Mouse (Mus musculus) testis, adult 2 months (tissue): ENCODE results near the gene Samsn1. TPM values are rescaled to one million over a fixed set of nuclear protein-coding genes. Genes with fewer than 3 reads are reported as not detected.

ENCODE experiments used
- H3K27ac ChIP-seq: fragments of 200-500 bp; 2 replicates; pipeline ENCODE4 v1.5.1; 2012; ENCODE audit warnings: low read depth, low read length; ENCODE audit not compliant: control insufficient read depth, insufficient read depth
- H3K27me3 ChIP-seq: fragments of 200-500 bp; 2 replicates; pipeline ENCODE4 v1.6.1; 2012; ENCODE audit warnings: mild to moderate bottlenecking, low read length, moderate library complexity; ENCODE audit not compliant: control insufficient read depth, insufficient read depth
- H3K36me3 ChIP-seq: fragments of 200-500 bp; 2 replicates; pipeline ENCODE4 v1.6.1; 2012; ENCODE audit warnings: mild to moderate bottlenecking, low read length; ENCODE audit not compliant: control insufficient read depth, insufficient read depth
- H3K4me1 ChIP-seq: fragments of 200-500 bp; 2 replicates; pipeline ENCODE4 v1.6.1; 2012; ENCODE audit warnings: low read length; ENCODE audit not compliant: control insufficient read depth, insufficient read depth
- H3K4me3 ChIP-seq: fragments of 200-500 bp; 2 replicates; pipeline ENCODE4 v1.5.1; 2012; ENCODE audit warnings: low read depth, mild to moderate bottlenecking, low read length, moderate library complexity, mixed read lengths; ENCODE audit not compliant: control insufficient read depth
- CTCF ChIP-seq: fragments of 200-500 bp; IDR thresholded peaks from 2 replicates; pipeline ENCODE4 v1.5.1; 2012; ENCODE audit warnings: low read depth, mild to moderate bottlenecking, inconsistent platforms, low read length, moderate library complexity; ENCODE audit not compliant: control insufficient read depth, insufficient read depth, insufficient replicate concordance
- POLR2A ChIP-seq: fragments of 200-500 bp; IDR thresholded peaks from 2 replicates; pipeline ENCODE4 v1.6.1; 2012; ENCODE audit warnings: low read depth, mild to moderate bottlenecking, inconsistent platforms, low read length, moderate library complexity; ENCODE audit not compliant: control insufficient read depth
- polyA plus RNA-seq: library from polyadenylated mRNA; depleted of rRNA; stranded (reverse); fragments of >200 nt; gene quantifications from 2 replicates; pipeline ENCODE4 v1.2.3, GENCODE M21; 2012

Samsn1 gene
- polyA plus RNA-seq, 1 experiment = 0.07 TPM

DNA sequence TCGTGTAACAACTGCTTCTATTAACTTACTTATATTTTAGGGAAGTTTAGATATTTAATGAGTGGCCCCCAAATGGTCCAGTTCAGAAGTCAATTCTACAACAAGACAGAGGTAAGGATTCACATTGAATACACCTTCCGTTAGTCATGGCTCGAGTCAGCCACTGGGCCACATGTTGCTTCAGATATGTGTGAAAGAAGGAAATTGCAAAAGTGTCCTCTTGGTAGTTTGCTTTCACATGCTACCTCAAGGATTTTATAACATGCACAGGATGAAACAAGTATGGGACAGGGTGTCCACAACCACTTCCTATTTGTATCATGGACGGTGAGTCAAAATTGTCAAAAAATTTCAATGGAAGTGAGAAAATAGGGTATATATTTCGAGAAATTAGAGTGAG lies 110.0 kb downstream of the Samsn1 start:
- TF ChIP-seq POLR2A (no peak), CTCF (no peak)
- H3K27me3 ChIP-seq = no peaks in the 10 kb centered on the region

DNA sequence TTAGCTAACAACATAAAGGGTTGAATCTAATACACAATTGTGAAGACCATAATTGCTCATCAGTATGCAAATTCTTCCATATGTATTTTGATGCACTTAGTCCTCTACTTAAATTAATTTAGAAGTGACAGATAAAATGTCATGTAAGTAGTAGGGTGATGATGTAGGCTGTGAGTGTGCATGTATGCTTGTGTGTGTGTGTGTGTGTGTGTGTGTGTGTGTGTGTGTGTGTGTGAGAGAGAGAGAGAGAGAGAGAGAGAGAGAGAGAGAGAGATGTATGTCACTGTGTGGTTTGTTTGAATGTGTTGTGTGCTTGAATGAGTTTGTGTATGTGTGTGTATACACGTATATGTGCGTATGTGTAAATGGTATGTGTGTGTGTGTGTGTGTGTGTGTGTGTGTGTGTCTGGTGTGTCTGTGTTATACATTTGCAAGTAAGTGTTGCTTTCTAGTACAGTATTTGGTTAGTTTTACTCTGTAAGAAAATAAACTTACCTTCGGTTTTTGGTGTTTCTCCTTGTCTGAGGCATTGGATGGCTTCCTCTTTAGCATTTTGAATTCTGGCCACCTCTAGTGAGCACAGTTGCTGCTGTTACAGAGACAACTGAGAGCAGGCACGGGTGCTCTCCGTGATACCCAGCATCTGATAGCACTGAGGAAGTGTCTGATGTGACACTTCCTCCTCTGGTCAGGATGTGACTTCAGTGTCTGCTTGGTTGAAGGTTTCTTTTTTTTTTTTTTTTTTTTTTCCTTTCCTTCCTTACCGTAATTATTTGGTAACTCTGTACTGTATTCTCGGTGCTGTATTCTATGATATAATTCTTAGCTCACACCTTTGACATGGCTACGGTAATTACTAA lies 113.2 kb downstream of the Samsn1 start:
- TF ChIP-seq POLR2A (no peak), CTCF (no peak)
- no peak overlapping the region for H3K27ac ChIP-seq
- no peak overlapping the region for H3K4me3 ChIP-seq
- no peaks in the 10 kb centered on the region for H3K27me3 ChIP-seq
- H3K4me1 ChIP-seq = no peaks in the 10 kb centered on the region
- H3K36me3 ChIP-seq = no peaks in the 10 kb centered on the region

More for the DNA sequence above, 110.0 kb downstream of the Samsn1 start:
- H3K4me3 ChIP-seq = no peak overlapping the region
- H3K36me3 ChIP-seq = no peaks in the 10 kb centered on the region
- no peaks in the 10 kb centered on the region for H3K4me1 ChIP-seq
- no peak overlapping the region for H3K27ac ChIP-seq

DNA sequence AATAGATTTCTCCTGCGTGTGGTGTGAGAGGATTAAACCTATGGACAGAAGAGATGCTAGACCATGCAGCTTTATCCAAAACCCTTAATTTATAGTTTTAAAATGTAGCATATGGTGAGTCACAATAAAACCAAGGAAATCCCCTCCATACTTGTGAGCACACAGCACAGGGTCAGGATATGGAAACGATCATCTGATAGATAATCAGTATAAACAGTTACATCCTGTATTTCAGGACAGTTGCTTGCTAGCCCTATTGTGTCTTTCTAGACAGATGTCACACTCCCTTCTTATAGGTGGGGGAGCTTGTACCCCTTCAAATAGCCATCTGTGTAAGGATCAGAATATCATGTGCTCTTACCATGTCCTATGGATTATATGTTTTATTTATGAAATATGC lies 115.3 kb downstream of the Samsn1 start:
- no peaks in the 10 kb centered on the region for H3K27me3 ChIP-seq

DNA sequence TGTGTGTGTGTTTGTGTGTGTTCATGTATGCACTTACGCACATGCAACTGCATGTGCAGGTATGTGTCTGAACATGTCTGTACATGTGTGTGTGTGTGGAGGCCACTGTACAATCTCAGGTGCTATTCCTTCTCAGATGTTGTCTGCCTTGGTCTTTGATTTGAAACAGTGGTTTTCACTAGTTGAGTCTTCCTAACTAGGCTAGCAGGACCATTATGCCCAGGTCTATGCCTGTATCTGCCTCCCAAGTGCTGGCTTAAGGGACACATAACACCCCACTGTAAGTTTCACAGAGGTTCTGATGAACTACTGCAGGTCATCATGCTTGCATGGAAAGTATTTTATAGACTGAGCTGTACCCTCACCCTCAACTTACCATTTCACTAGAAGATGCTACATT lies 115.8 kb downstream of the Samsn1 start:
- H3K4me1 ChIP-seq = no peaks in the 10 kb centered on the region
- no peak for TF ChIP-seq POLR2A
- TF ChIP-seq CTCF = no peak
- no peak overlapping the region for H3K27ac ChIP-seq

More for the DNA sequence above, 115.3 kb downstream of the Samsn1 start:
- Histone ChIP-seq H3K4me3 (no peak overlapping the region), H3K27ac (no peak overlapping the region), H3K4me1 (no peaks in the 10 kb centered on the region), H3K36me3 (no peaks in the 10 kb centered on the region)
- TF ChIP-seq CTCF = no peak

DNA sequence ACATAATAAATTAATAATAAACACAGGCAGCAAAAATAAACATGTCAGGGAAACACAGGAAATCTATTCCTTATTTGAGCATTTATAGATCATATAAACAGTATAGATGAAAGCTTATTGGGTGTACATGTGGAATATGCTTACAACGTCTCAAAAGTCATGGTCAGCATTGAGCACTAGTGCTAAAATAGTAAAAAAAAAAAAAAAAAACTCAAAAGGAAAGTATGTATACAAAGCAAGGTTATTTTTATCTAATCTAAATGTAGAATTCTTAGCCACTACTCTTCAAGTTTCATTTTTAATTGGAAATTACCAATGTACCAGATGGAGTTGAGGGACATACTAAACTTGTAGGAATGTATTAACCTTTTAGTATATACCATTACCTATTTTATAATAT lies 116.8 kb downstream of the Samsn1 start:
- TF ChIP-seq CTCF (no peak), POLR2A (no peak)

More for the DNA sequence above, 115.8 kb downstream of the Samsn1 start:
- Histone ChIP-seq H3K27me3 (no peaks in the 10 kb centered on the region), H3K36me3 (no peaks in the 10 kb centered on the region), H3K4me3 (no peak overlapping the region)

DNA sequence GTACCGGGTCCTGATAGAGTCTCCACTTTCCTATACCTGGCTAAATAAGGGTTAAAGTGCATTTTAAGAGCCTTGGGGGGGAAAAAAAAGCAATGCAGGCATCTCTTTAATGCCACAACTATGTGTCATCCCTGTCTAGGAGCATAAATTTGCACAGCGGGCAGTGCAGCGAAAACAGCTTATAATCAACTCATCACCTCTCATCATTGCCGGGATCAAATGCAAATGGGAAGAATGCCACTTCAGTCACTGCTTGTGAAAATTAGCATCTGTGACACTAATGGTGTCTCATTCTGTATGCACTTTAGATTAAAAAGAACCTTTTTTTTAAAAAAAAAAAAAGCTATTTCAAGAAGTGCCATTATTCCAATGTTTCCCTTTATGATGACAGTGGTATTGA lies 118.0 kb downstream of the Samsn1 start:
- TF ChIP-seq POLR2A = no peak
- no peak for TF ChIP-seq CTCF
- no peaks in the 10 kb centered on the region for H3K27me3 ChIP-seq
- no peaks in the 10 kb centered on the region for H3K36me3 ChIP-seq
- no peak overlapping the region for H3K4me3 ChIP-seq
- no peak overlapping the region for H3K27ac ChIP-seq
- H3K4me1 ChIP-seq = no peaks in the 10 kb centered on the region

More for the DNA sequence above, 116.8 kb downstream of the Samsn1 start:
- Histone ChIP-seq H3K4me3 (no peak overlapping the region), H3K27ac (no peak overlapping the region), H3K27me3 (no peaks in the 10 kb centered on the region), H3K4me1 (no peaks in the 10 kb centered on the region), H3K36me3 (no peaks in the 10 kb centered on the region)

DNA sequence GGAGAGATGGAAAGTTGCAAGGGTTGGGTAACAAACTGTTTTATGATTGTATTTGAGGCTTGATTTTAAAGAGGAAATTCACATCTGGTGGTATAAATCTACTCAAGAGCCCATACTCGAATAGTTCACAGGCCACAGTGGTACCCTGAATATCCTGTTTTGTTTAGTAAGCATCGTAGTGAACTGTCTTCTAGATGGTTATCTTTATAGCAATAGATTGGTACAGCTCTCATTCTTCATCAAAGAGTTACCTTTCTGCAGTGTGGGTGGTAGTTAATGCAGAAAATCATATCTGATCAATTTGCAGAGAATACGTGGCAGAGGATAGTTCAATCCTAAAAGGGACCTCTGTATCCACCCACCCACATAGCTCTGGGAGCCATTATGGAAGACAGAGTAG lies 119.1 kb downstream of the Samsn1 start:
- H3K27me3 ChIP-seq = no peaks in the 10 kb centered on the region
- H3K4me3 ChIP-seq = no peak overlapping the region
- TF ChIP-seq POLR2A = no peak
- TF ChIP-seq CTCF = no peak
- H3K4me1 ChIP-seq = no peaks in the 10 kb centered on the region
- H3K27ac ChIP-seq = no peak overlapping the region
- no peaks in the 10 kb centered on the region for H3K36me3 ChIP-seq
